Mouse (Mus musculus) spleen, adult 2 months (tissue): ENCODE measurements around the gene Plekhg6.

Experiments
- CTCF ChIP-seq: fragments of 200-500 bp; IDR thresholded peaks from 2 replicates; pipeline ENCODE4 v1.5.1; 2011; ENCODE audit warnings: mild to moderate bottlenecking, inconsistent platforms; ENCODE audit not compliant: insufficient read depth, insufficient read length, insufficient replicate concordance; ENCODE audit errors: extremely low read depth
- POLR2A ChIP-seq: fragments of 200-500 bp; IDR thresholded peaks from 2 replicates; pipeline ENCODE4 v1.6.1; 2011; ENCODE audit warnings: low read depth, low read length, inconsistent platforms

DNA sequence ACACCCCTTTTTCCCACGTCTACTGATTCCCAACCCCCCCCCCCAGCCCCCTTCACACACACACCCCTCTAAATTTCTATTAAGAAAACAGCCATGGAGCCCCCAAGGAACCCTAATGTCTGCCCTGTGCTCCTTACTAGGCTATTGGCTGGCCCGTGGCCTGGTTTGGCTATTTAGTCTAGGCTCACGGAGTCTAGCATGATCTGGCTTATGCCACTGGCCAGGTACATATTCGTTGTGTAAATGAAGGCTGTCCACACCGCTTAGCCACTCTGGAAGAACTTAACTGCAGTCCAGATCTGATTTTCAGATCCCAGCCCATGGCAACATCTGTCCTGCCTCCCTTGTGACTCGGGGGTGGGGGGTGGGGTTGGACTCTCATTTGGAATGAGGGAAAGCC lies 65.8 kb downstream of the Plekhg6 start:
- no peak for TF ChIP-seq POLR2A
- TF ChIP-seq CTCF, result no peak
